Mouse (Mus musculus) limb, embryonic 10.5 days (tissue): ENCODE measurements around the gene Wwox. TPM values are rescaled to one million over a fixed set of nuclear protein-coding genes. Genes with fewer than 3 reads are reported as not detected.
A peak's percentile ranks its signal among the peaks of the same experiment; 100 is the strongest.

ENCODE experiments used
- DNase-seq: peaks from one replicate; pipeline ENCODE4 v3.0.0-alpha.2; 2017; ENCODE audit warnings: low spot score
- H3K27ac ChIP-seq: fragments of 300-500 bp; sonication (generic); 2 replicates; pipeline ENCODE4 v1.5.1; 2016; ENCODE audit warnings: mild to moderate bottlenecking
- H3K27me3 ChIP-seq: fragments of 300-500 bp; sonication (generic); 2 replicates; pipeline ENCODE4 v1.6.1; 2016; ENCODE audit warnings: low read depth, mild to moderate bottlenecking; ENCODE audit not compliant: poor library complexity, severe bottlenecking
- H3K36me3 ChIP-seq: fragments of 300-500 bp; sonication (generic); 2 replicates; pipeline ENCODE4 v1.6.1; 2016; ENCODE audit warnings: mild to moderate bottlenecking, moderate library complexity
- H3K4me1 ChIP-seq: fragments of 300-500 bp; sonication (generic); 2 replicates; pipeline ENCODE4 v1.6.1; 2016
- H3K4me3 ChIP-seq: fragments of 300-500 bp; sonication (generic); 2 replicates; pipeline ENCODE4 v1.5.1; 2016; ENCODE audit warnings: mild to moderate bottlenecking, moderate library complexity
- H3K9me3 ChIP-seq: fragments of 300-500 bp; sonication (generic); replicated peaks from 2 replicates; pipeline ENCODE4 v1.6.1; 2016; ENCODE audit warnings: mild to moderate bottlenecking
- WGBS: fragments of 180-500 bp; shearing (Covaris S2); methylation state at CpG from one replicate; pipeline ENCODE4 v1.1.7; 2016; 5-methylcytosine and 5-hydroxymethylcytosine counted together
- polyA plus RNA-seq: library from polyadenylated mRNA; unstranded; fragments of >200 nt; fragmentation: Nextera tagmentation; extraction: Ambion mirVana; gene quantifications from 2 replicates; pipeline ENCODE4 v1.2.1, GENCODE M21; 2016

Gene Wwox
- polyA plus RNA-seq, 1 experiment from 2014 or later, result 8.6 TPM

DNA sequence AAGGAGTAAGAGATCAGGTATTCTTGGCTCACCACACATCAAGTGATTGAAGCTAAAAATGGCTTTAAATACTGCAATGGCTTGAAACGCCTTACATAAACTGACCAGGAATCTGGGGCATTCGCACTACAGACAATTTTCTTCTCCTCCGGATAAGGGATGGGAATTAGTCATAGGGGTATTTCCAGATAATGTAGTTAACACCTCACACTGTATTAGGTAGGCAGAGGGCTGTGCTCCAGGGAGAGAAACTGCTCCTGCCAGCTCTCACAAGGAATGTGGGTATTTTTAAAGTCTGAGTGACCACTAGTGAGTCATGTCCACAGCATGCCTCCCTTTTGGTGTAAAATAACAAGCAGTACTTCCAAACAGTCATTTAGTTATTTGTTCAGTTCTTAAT is 894.5 kb downstream of the Wwox start:
- Histone ChIP-seq H3K4me3 (no peak overlapping the region), H3K4me1 (no peaks in the 10 kb centered on the region), H3K27me3 (no peaks in the 10 kb centered on the region), H3K27ac (no peak overlapping the region), H3K9me3 (no peaks in the 10 kb centered on the region), H3K36me3 (no peaks in the 10 kb centered on the region)
- DNase-seq, result no peak
- WGBS, result 93% methylated on average over 3 of the region's 3 CpGs

DNA sequence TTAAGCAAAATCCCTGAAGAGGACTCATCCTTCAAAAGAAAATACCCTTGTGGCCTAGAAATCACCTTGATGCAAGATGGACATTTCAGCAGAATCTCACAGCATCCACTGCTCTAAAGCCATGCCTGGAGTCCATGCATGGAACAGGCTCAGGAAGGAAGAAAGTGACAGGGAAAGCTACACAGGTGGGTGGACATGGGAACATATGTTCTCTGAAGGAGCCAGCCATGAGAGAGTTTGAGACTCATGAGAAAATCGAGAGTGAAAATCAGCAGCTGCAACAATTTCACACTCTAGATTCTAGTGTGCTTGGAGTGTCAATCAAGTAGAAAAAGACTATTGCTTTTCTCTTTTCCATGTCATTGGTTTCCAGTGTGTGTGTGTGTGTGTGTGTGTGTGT is 896.9 kb downstream of the Wwox start:
- Histone ChIP-seq H3K4me3 (no peak overlapping the region), H3K4me1 (no peaks in the 10 kb centered on the region), H3K36me3 (no peaks in the 10 kb centered on the region), H3K27ac (no peak overlapping the region), H3K27me3 (no peaks in the 10 kb centered on the region), H3K9me3 (no peaks in the 10 kb centered on the region)
- no peak for DNase-seq
- 79% methylated on average over 1 of the region's 1 CpGs for WGBS

DNA sequence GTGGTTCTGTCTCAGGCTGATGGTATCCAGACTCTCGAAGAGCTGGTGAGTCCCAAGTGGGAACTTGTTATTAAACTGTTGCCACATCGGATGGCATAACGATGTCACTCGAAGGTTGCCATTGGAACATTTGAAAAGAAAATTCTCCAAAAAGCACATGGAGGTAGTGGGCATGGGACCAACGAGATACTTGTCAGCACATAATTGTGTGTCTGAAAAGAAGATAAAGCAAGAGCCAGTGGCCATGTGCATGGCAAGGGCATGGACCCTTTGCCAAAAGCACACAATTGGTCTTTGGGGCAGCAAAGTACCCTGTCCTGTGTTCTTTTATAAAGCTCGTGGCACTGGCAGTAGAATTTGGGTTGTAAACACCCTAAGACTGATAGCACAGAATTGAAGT is 909.2 kb downstream of the Wwox start:
- Histone ChIP-seq H3K36me3 (no peaks in the 10 kb centered on the region), H3K4me3 (no peak overlapping the region), H3K27ac (no peak overlapping the region), H3K9me3 (no peaks in the 10 kb centered on the region), H3K4me1 (no peaks in the 10 kb centered on the region), H3K27me3 (no peaks in the 10 kb centered on the region)
- WGBS, result 78% methylated on average over 6 of the region's 6 CpGs
- DNase-seq, result no peak

DNA sequence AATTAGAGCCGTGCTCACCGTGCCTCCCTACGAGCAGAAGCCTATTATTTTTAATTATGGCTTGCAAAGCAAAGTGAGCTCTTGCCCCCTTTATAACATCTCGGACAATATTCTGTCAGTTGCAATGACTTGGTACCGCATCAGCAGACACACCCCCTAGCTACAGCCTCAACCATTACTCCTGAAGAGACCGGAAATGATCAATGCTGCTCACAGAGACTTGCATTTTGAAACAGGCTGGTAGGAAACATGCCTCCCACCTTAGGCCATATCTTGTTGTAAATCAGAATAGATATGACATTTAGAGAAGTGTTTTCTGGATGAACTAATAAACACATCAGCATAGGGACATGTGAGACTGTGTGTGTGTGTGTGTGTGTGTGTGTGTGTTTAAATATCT is 911.3 kb downstream of the Wwox start:
- WGBS, result 84% methylated on average over 6 of the region's 6 CpGs
- Histone ChIP-seq H3K4me3 (no peak overlapping the region), H3K9me3 (no peaks in the 10 kb centered on the region), H3K27ac (no peak overlapping the region), H3K27me3 (no peaks in the 10 kb centered on the region), H3K36me3 (no peaks in the 10 kb centered on the region), H3K4me1 (no peaks in the 10 kb centered on the region)
- no peak for DNase-seq

DNA sequence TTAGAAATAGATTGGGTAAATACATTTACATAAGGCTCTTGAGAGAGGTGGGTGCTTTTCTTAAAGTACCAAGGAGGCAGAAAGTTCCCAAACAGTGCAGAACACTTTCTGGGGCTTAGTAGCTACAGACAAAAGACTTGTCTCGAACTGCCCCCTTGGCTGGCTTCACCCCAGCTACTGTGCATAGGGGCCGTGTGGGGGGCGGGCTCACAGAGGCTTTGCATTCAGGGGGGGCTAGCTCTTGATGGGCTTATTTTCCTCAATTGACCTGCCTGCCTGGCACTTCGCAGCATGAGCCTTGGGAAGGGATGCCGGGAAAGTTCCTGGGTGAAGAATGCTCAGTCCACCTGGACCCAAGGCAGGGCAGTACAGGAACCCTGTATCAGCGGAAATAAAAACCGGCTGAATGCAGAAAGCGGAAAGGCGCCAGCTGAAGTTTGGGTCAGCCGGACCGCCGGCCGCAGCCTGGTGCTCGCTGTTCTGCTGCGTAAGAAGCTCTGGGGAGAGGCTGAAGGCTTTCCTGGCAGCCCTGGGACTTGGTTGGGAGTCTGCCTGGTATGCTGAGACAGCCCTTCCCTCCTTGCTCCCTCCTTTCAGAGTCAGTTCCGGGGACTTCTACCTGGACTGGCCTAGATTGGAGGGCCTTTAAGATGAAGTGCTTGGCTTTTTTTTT is 918.3 kb downstream of the Wwox start:
- Histone ChIP-seq H3K27me3 (0 out of 2 replicates have a peak, but pooled peaks cover 12% of the 10 kb centered on the region), H3K36me3 (no peaks in the 10 kb centered on the region), H3K4me1 (peaks cover 36% of the 10 kb centered on the region), H3K9me3 (no peaks in the 10 kb centered on the region), H3K4me3 (no peak overlapping the region), H3K27ac (peak overlapping the region; percentile 63; the same call in 1 of the 2 replicates)
- no peak for DNase-seq
- 46% methylated on average over 16 of the region's 16 CpGs for WGBS

DNA sequence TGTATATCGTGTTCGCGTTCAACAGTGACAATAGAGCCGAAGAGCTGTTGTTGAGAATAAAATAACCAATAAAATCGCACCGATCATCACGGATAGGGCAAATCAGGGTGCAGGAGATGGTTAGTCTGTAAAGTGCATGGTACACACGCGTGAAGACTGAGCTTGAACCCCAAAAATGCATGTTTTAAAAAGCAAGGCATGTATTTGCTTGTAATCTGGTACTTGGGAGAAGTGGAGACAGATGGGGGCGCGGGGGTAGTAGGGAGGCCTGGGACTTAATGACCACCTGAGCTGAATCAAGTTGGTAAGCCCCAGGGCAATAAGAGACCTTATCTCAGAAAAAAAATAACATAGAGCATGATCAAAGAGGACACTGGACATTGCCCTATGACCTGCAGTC is 919.0 kb downstream of the Wwox start:
- DNase-seq, result no peak
- Histone ChIP-seq H3K27me3 (0 out of 2 replicates have a peak, but pooled peaks cover 12% of the 10 kb centered on the region), H3K4me3 (no peak overlapping the region), H3K9me3 (no peaks in the 10 kb centered on the region), H3K27ac (no peak overlapping the region), H3K4me1 (peaks cover 42% of the 10 kb centered on the region), H3K36me3 (no peaks in the 10 kb centered on the region)
- 91% methylated on average over 11 of the region's 11 CpGs for WGBS

DNA sequence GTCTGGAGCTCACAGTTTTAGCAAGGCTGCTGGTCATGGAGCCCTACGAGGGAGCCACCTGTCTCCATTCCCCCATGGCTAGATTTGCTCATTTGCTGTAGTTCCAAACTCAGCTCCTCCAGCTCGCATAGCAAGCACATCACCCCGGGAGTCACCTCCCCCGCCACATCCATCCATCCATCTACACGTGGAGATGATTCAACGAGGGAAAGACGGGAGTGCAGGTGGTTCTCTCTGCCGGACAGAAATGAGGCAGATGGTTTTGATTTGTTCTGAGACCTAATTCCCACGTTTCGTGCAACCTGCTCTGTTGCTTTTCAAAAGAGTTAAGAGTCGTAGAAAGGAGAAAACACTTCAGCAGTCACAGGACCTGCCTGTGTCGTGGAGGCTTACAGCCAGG is 920.2 kb downstream of the Wwox start:
- Histone ChIP-seq H3K4me3 (no peak overlapping the region), H3K27ac (no peak overlapping the region), H3K9me3 (no peaks in the 10 kb centered on the region), H3K36me3 (no peaks in the 10 kb centered on the region), H3K27me3 (0 out of 2 replicates have a peak, but pooled peaks cover 12% of the 10 kb centered on the region), H3K4me1 (peaks cover 42% of the 10 kb centered on the region)
- WGBS, result 15% methylated on average over 12 of the region's 12 CpGs
- peak; percentile 44 for DNase-seq

DNA sequence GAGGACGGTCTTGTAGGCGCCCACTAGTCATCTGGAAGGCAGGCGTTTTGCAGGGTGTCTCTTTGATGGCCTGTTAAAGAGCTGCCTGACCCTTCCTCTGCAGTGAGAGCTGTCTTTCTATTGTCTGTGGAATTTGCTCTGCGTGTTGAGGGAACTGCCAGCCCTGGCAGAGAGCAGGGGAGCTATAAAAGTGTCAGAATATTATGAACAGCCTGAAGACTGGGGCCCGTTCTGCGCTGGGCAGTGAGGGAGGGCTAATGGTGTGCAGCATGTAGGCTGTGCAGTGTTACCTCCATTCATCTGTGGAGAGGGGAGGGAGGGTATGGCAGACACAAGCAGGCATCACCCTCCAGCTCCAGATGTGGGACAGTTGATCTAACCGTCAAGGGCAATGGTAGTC is 923.1 kb downstream of the Wwox start:
- Histone ChIP-seq H3K9me3 (no peaks in the 10 kb centered on the region), H3K27me3 (0 out of 2 replicates have a peak, but pooled peaks cover 12% of the 10 kb centered on the region), H3K27ac (0 out of 2 replicates have a peak overlapping the region, but pooled peaks have one; percentile 14), H3K36me3 (no peaks in the 10 kb centered on the region), H3K4me3 (no peak overlapping the region), H3K4me1 (peaks cover 42% of the 10 kb centered on the region)
- WGBS, result 5% methylated on average over 7 of the region's 7 CpGs
- peak; percentile 48 for DNase-seq

DNA sequence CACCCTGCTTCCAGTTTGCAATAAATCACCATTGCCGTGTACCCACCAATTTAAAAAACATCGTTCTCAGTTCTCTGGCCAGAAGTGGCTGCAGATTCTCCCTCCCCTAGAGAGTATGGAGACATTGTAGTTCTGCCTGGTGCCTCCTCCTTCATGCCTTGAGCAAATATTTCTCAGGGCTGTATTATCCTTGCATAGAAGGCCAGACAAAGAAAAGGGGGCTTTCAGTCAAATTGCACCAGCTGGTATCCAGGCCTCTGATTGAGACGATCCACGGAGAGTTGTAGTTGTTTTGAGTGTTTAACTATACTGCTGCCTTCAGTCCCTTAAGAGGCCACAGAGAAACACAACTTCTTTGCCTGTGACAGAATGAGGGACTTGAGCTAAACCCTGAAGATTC is 935.5 kb downstream of the Wwox start:
- Histone ChIP-seq H3K36me3 (no peaks in the 10 kb centered on the region), H3K27ac (no peak overlapping the region), H3K4me3 (no peak overlapping the region), H3K27me3 (no peaks in the 10 kb centered on the region), H3K4me1 (peaks cover 9% of the 10 kb centered on the region), H3K9me3 (no peaks in the 10 kb centered on the region)
- DNase-seq, result no peak
- WGBS, result 48% methylated on average over 4 of the region's 4 CpGs

DNA sequence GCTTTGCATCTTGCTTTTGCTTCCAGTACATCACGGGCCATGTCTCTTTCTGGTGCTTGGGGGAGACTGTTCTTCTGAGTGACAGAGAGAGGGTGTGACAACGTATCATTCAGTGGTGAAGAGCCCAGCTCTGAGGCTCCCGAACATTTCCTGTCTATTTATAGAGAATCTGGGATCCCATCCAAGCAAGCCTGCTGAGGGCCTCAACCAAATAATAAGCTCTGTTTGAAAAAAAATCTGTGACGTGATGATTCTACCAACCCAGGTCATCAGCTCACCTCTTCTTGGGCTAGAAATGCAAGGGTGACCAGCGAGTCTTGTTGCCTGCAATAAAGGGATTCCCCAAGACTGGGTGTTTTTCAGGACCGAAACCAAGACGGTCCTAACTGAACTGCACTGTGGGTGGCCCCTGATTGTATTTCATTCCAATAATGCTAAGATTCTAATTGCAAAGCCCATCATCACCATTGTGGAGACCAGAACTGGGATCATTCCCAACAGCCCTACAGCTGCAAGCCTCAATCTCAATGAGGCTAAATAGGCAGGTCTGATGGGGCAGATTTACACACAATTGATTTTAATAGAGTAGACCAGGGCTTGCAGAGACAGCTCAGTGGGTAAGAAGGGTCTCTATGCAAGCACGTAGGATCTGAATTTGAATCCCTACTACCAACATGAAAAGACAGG is 936.0 kb downstream of the Wwox start:
- Histone ChIP-seq H3K9me3 (no peaks in the 10 kb centered on the region), H3K4me3 (no peak overlapping the region), H3K4me1 (peaks cover 9% of the 10 kb centered on the region), H3K27me3 (no peaks in the 10 kb centered on the region), H3K36me3 (no peaks in the 10 kb centered on the region), H3K27ac (no peak overlapping the region)
- DNase-seq, result no peak
- 85% methylated on average over 8 of the region's 8 CpGs for WGBS

DNA sequence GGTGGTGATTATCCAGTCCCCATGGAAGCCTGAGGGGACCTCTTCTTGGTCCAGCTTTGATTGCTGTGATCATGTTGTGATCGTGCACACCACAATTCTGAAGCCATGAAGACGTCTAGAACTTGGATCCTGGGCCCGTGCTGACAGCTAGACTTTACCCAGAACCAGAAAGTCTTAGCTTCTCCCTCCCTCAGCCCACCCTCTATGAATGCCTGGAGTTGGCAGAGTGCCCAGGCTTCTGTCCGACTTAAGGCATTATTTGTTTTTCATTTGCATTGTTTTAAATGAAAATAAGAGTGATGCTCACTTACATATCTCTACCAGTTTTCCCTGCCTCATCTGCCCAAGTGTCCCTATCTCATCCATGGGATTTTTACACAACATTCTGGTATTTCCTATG is 937.9 kb downstream of the Wwox start:
- WGBS, result 76% methylated on average over 4 of the region's 4 CpGs
- no peak for DNase-seq
- Histone ChIP-seq H3K4me3 (no peak overlapping the region), H3K36me3 (no peaks in the 10 kb centered on the region), H3K9me3 (no peaks in the 10 kb centered on the region), H3K27me3 (no peaks in the 10 kb centered on the region), H3K27ac (no peak overlapping the region), H3K4me1 (peaks cover 9% of the 10 kb centered on the region)

DNA sequence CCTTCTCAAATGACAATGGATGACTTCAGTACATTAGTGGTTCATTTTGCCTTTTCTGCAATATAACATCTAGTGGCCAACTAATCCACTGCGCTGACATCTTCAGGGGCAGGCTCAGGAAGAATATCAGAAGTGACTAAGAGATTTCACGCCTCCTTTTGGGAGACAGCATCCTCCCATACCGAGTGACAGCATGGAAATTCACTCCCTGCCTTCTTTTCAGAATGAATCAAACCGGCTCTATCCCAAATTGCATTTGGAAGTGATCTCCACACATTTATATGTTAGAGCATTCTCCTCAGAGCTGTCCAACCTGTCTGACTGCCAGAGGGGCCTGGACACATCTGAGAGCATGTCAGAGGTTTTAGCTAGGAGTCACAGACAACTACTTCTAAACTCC is 940.6 kb downstream of the Wwox start:
- no peaks in the 10 kb centered on the region for H3K36me3 ChIP-seq
- H3K4me3 ChIP-seq, result no peak overlapping the region
- no peak for DNase-seq
- no peak overlapping the region for H3K27ac ChIP-seq
- WGBS, result 84% methylated on average over 4 of the region's 4 CpGs
- H3K9me3 ChIP-seq, result no peaks in the 10 kb centered on the region
- H3K27me3 ChIP-seq, result no peaks in the 10 kb centered on the region
- H3K4me1 ChIP-seq, result peaks cover 2% of the 10 kb centered on the region; the same call in 1 of the 2 replicates

DNA sequence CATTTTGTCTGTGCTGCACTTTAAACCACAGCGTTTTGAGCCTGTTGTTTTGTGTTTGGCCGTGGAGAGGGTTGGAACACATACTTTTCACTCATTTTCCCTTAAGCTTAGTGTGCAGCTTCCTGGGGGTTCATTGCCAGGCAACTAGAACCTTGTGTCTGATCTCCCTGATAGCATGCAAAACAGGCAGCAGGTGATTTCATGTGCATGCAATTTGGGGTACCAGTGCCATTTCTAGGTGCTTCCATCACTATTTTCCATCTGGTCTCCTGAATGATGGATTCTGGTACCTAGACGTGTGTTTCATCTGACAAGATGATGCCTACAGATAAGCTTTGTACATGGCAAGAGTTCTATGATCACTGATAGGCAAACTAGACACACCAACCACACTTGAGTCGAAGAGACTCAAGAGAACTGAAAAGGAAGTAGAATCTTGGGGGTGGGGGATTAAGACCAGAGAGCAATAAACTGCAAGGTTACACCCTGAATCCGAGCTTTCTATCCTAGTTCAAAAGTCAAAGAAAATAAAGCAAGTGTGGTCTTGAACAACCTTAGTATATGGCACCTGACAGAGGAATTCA is 951.6 kb downstream of the Wwox start:
- WGBS, result 89% methylated on average over 5 of the region's 5 CpGs
- Histone ChIP-seq H3K4me3 (no peak overlapping the region), H3K27ac (no peak overlapping the region), H3K4me1 (no peaks in the 10 kb centered on the region), H3K36me3 (no peaks in the 10 kb centered on the region), H3K9me3 (no peaks in the 10 kb centered on the region), H3K27me3 (no peaks in the 10 kb centered on the region)
- no peak for DNase-seq
